Mouse (Mus musculus): ENCODE measurements around the gene Casp9.
"Not testable (repeated sequence)": the region's sequence is repeated elsewhere in the genome, so short reads cannot be mapped to it uniquely, and the experiment has no call there.

Casp9 gene

GRCm38 (mm10) chr4:141793282-141794151 lies at the start of gene Casp9:
Casp9 (plus strand) TSS chr4:141793612.
- DNase-seq (ENCODE audit: low spot score in 2 of 2), result peak; percentile 89 to 97

GRCm38 (mm10) chr4:141746578-141747346 lies 46.6 kb upstream of the Casp9 start, which contains the start of gene Agmat:
Agmat (plus strand) TSS chr4:141746672.
- no peak for DNase-seq (ENCODE audit: low spot score in 2 of 2)

GRCm38 (mm10) chr4:141749557-141749956 lies 43.9 kb upstream of the Casp9 start:
- DNase-seq (ENCODE audit: low spot score in 2 of 2), result no peak

GRCm38 (mm10) chr4:141750826-141751225 lies 42.6 kb upstream of the Casp9 start:
- no peak for DNase-seq (ENCODE audit: low spot score in 2 of 2)

GRCm38 (mm10) chr4:141751419-141752075 lies 41.9 kb upstream of the Casp9 start:
- no peak for DNase-seq (ENCODE audit: low spot score in 2 of 2)

GRCm38 (mm10) chr4:141752076-141752421 lies 41.4 kb upstream of the Casp9 start:
- no peak for DNase-seq (ENCODE audit: low spot score in 2 of 2)

- no peak for DNase-seq (ENCODE audit: low spot score in 2 of 2)
These were observed 38.0 kb upstream of the Casp9 start for GRCm38 (mm10) chr4:141755375-141755930.

GRCm38 (mm10) chr4:141757124-141757523 lies 36.3 kb upstream of the Casp9 start:
- DNase-seq (ENCODE audit: low spot score in 2 of 2), result no peak

- DNase-seq (ENCODE audit: low spot score in 2 of 2), result no peak
These were observed 34.4 kb upstream of the Casp9 start for GRCm38 (mm10) chr4:141758874-141759542.

- no peak for DNase-seq (ENCODE audit: low spot score in 2 of 2)
These were observed 32.5 kb upstream of the Casp9 start for GRCm38 (mm10) chr4:141760942-141761341.

- no peak for DNase-seq (ENCODE audit: low spot score in 2 of 2)
These were observed 31.3 kb upstream of the Casp9 start for GRCm38 (mm10) chr4:141762102-141762598.

GRCm38 (mm10) chr4:141763476-141763875 lies 29.9 kb upstream of the Casp9 start:
- no peak for DNase-seq (ENCODE audit: low spot score in 2 of 2)

GRCm38 (mm10) chr4:141765008-141765407 lies 28.4 kb upstream of the Casp9 start:
- no peak for DNase-seq (ENCODE audit: low spot score in 2 of 2)

- no peak for DNase-seq (ENCODE audit: low spot score in 2 of 2)
These were observed 27.1 kb upstream of the Casp9 start for GRCm38 (mm10) chr4:141766316-141766667.

GRCm38 (mm10) chr4:141766668-141767352 lies 26.6 kb upstream of the Casp9 start:
- peak in 1 of 2 experiments; percentile 56 for DNase-seq (ENCODE audit: low spot score in 2 of 2)

GRCm38 (mm10) chr4:141767353-141768036 lies 25.9 kb upstream of the Casp9 start:
- peak in 1 of 2 experiments; percentile 33 for DNase-seq (ENCODE audit: low spot score in 2 of 2)

- DNase-seq (ENCODE audit: low spot score in 2 of 2), result no peak
These were observed 23.8 kb upstream of the Casp9 start for GRCm38 (mm10) chr4:141769501-141770160.

GRCm38 (mm10) chr4:141771823-141772222 lies 21.6 kb upstream of the Casp9 start:
- DNase-seq (ENCODE audit: low spot score in 2 of 2), result no peak

- DNase-seq (ENCODE audit: low spot score in 2 of 2), result not testable (repeated sequence)
These were observed 20.4 kb upstream of the Casp9 start for GRCm38 (mm10) chr4:141773019-141773418.

Data from left cerebral cortex, adult 9 months (tissue).